Mouse (Mus musculus) liver (tissue): Measurements from ENCODE around the gene Eif5a.

Experiments
- DNase-seq: peaks from one replicate; pipeline ENCODE4 v3.0.0-alpha.2; 2020; ENCODE audit warnings: mixed read lengths

Eif5a gene

DNA sequence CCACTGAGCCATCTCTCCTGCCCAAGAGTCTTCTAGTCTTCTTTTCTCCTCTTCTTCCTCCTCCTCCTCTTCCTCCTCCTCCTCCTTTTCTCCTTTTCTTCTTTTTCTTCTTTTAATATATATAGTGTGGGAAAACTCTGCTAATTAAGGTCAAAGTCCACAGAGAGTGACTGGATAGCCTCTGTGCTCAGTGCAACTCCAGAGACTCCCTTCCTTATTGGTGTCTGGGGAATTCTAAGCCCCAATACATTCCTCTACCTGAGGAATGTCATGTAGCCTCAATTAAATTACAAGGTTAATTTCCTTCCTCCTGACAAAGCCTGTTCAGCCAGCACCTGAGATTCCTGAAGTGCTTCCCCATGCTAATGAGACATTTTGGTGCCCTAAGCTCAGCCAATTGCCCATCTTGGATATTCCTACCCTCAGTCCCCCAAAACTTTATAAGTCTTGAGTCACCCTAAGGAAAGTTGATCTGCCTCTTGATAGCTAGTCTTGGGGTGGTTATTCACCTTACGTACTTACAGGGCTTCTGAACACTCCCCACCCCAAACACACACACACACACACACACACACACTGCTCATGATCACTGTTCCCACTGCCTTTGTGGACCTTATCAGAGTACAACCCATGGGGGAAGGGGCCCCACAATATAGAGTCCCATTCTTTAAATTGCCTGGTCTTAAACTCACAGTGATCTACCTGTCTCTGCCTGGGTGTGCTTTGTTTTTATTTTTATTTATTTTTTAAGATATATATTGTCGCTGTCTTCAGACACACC is 51.3 kb downstream of the Eif5a start:
- DNase-seq = no peak

DNA sequence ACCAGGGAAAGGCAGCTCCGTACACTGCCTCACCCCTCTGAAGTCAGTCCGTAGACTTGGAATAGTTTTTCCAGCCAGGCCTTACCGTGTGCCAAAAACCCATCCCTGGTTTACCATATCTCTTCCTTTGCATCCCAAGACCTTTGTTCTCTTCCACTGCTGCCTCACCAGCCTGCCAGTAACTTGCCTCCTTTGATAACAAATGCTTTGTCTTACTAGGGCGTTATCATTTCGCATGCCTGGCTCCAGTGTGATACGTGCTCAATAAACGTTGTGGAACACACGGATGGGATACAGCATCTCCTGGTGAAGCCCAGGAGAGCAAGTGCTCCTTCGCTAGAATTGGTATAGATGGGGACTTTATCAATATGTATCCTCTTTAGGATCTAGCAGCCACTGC is 54.4 kb downstream of the Eif5a start:
- DNase-seq = no peak
